Mouse (Mus musculus) kidney, postnatal 36 days (tissue): ENCODE measurements at regions not wholly inside any gene's neighbourhood (a gene's known extent, or its start where the extent isn't known, plus 50 kb on each side); places are given as distances from the start of the nearest gene placed in this dataset.

Experiments
- DNase-seq, 2 experiments: peaks; one replicate each; pipeline ENCODE4 v3.0.0; 2021 to 2022; ENCODE audit warnings: mixed read lengths in 2 of 2

DNA sequence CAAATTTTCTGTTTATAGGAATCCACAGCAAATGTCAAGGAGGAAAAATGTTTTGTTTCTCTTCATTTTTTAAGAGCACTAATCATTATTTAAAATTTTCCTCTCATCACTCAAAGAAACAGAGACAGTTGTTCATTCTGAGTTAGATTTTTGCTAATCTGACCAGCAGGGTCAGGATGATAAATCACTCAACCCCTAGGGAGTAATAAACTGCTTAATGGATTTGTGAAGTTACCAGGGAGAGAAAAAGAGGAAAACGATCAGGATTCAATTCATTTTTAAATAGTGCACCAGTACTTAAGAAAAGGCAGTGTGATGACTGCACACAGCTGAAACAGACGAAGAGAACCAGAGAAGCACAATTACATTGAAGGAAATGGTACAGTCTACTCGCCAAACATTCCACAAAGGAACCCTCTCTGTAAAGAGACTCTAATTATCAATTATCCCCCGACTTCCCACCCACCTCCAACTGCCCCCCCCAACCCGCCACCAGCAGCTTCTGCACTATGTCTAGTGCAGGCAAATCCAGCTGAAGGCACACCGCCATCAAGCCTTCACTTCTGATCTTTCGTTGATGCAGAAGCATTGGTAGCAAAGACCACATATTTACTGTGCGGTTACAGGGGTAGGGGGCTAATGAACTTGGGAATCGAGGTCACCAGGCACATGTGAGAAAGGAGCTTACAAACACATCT lies 481.9 kb downstream of the Psat1 start:
- DNase-seq, result no peak

- no peak for DNase-seq
Measured at GRCm38 (mm10) chr19:15457793-15458192, 489.3 kb downstream of the Psat1 start.

DNA sequence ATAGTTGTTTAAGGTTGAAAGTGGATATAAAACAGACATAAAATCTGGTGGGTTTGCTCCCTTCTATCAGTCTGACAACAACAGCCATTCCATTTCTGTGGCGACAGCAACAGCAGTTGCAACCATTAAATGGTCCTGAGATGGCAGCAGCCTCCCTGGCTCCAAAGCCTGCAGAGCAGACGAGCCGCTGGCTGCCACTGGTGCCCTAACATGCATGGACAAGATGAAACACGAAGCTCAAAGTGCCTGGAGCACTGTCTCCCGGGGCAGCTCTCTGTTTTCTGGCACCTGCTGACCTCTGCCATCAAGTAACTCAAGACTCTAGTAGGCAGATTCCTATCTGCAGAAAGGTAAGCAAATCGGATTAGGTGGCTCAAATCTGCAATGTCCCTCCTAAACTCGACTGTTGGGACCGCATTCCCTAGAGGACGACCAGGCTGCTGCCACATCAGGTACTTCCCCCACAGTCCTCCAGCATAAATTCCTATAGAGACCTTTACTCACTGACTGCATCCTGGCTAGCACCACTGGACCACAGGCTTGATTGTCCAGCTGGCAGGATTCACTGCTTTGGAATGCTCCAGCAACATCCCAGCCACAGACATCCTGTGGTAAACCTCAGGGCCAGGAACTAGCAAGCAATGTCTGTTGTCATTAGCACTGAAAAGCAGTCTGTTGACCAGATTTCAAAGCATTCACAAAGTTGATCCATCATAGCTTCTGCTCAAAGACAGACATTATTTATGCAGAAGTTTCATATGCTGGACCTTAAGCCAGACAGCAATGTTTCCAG lies 490.0 kb downstream of the Psat1 start:
- no peak for DNase-seq

GRCm38 (mm10) chr19:15448989-15449388 lies 498.1 kb downstream of the Psat1 start:
- DNase-seq, result no peak

- DNase-seq, result no peak
Measured at GRCm38 (mm10) chr19:15431798-15432197, 515.3 kb downstream of the Psat1 start.

GRCm38 (mm10) chr19:15421311-15421710 lies 525.8 kb downstream of the Psat1 start:
- no peak for DNase-seq

- no peak for DNase-seq
Measured at GRCm38 (mm10) chr19:15398624-15399023, 548.5 kb downstream of the Psat1 start.

DNA sequence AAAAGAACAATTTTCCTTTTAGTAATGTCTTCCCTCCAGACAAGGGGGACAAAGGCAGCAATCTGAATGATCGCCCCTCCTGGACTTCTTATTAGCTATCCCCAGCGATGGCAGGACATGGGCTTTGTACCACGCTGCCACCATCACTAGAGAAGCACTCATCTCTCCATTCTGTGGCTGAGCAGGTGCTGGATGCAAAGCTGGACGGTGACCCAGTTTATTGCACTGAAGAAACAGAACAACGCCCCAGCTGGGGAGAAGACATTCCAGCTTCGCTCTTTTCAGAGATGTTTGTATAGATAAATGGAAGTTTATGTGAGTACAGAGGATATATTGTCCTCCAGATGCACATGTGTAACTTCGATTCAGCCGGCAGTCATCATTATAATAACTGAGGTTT lies 575.5 kb downstream of the Psat1 start:
- no peak for DNase-seq

- no peak for DNase-seq
Measured at GRCm38 (mm10) chr19:15366951-15367350, 580.2 kb downstream of the Psat1 start.

DNA sequence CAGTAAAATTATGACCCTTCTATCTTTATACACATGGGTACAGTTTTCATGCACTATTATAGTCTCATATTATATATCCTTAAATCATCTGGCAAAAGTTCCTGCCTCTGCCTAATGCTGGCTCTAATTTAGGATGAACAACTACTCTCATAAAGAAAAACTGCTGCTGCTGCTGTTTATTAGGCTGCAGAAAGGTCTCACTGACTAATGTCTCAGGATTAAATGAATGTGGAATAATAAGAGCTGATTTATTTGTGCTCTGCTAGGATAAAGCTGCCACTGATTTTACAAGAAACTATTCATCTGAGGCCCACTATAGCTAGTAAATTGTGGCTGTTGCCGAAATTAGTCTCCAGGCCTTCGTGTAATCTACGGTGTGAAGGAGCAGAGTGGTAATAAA lies 590.0 kb downstream of the Psat1 start:
- DNase-seq, result no peak

DNA sequence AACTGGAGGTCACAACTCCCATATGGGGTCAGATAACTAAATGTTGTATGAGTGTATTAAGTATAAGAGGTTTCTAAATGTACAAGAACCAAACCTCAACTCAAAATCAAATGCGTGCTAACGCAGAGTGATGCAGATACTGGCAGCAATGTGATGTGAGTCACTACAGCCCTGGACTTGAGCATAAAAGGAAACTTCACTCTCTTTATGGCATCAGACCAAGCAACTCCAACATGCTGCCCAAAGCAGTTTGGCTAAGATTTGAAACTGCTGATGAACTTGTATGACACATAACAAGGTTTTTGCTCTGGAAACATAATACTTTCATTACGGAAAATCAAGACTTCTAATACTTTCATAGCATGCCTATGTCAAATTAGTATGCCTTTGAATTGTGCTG lies 598.8 kb downstream of the Psat1 start:
- DNase-seq, result no peak

DNA sequence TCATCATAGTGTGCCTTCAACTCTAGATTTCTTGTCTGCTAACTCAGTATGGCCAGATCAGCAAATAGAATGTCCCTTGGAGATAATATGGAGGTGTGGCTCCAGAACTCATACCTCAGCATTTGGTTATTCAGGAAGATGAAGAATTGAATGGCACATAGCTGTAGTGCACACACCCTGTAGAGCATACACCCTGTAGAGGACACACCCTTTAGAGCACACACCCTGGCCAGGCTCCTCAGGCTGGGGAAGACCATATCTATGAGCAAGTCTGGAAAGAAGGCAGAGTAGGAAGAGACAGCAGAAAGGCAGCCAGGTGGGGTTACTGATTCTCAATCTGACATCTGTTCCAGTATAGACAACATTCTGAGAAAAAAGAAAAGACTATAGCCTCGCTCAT lies 604.9 kb downstream of the Psat1 start:
- no peak for DNase-seq

GRCm38 (mm10) chr19:15340305-15340983 lies 606.7 kb downstream of the Psat1 start:
- DNase-seq, result no peak

DNA sequence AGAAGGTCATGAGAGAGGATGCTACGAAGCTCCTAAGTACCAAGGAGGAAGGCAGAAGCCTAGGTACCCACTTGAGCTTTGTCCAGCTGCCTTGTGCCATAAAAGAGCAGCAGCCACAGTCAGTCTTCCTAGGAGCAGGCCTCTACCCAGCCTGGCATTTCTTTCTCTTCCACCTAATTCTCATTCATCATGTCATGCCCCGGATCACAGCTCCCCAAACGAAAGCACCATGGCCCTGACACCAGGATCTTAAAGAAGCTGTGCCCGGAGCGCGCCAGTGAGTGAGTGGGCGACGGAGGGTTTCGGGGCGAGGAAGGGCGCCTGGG lies 607.2 kb downstream of the Psat1 start:
- DNase-seq, result no peak

GRCm38 (mm10) chr19:15330155-15330554 lies 617.0 kb downstream of the Psat1 start:
- DNase-seq, result no peak

GRCm38 (mm10) chr19:15299474-15299873 lies 647.7 kb downstream of the Psat1 start:
- DNase-seq, result no peak

DNA sequence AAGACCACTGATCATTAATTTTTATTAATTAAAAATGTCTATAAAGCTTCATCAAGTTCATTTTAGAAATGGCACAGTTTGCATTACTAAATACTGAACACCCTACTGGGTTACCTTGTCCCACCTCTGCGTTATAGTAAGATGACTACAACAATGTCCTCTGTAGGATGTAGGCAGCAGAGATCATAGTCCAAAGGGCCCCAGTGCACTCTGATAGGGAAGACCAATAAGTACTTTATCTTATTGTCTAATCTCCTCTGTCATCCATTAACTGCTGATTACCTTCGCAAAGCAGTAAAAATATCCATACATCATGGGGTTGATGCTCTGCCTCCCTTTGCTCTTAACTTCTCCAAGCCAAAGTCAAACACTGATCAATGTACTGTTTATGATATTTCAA lies 662.1 kb downstream of the Psat1 start:
- no peak for DNase-seq

DNA sequence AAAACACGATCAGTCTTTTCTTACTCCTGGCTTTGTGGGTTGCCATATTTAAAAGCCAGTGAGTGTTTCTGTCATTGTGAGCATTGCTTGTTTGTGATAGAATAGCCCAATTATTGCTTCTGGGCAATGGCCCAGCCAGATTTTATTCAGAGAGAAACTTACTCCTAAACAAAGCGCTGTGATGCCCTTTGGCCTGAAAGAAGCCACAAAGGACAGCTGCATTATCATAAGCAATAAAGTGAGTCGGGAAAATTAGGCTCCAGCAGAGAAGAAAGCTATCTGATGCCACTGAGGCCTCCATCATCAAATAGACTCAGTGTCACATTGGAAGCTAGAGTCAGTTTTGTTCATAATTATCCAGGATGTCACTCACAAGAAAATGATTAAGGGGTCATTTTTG lies 644.9 kb upstream of the Tle4 start:
- no peak for DNase-seq

- DNase-seq, result no peak
Measured at GRCm38 (mm10) chr19:15230129-15230927, 632.5 kb upstream of the Tle4 start.

- DNase-seq, result no peak
Measured at GRCm38 (mm10) chr19:15217387-15217786, 619.5 kb upstream of the Tle4 start.

GRCm38 (mm10) chr19:15214651-15215050 lies 616.8 kb upstream of the Tle4 start:
- DNase-seq, result no peak

GRCm38 (mm10) chr19:15212881-15213280 lies 615.0 kb upstream of the Tle4 start:
- DNase-seq, result no peak

GRCm38 (mm10) chr19:15203039-15203438 lies 605.2 kb upstream of the Tle4 start:
- no peak for DNase-seq
